Mouse (Mus musculus): ENCODE data around the gene Ubqln5.

Gene Ubqln5

GRCm38 (mm10) chr7:104129726-104130125 is at the start of gene Ubqln5:
Gene Ubqln5 (minus strand): TSS chr7:104129826.
- DNase-seq (ENCODE audit: low read depth, low spot score): no peak

GRCm38 (mm10) chr7:104179074-104179473 is 49.4 kb upstream of the Ubqln5 start:
- DNase-seq (ENCODE audit: low read depth, low spot score): no peak

- no peak for DNase-seq (ENCODE audit: low read depth, low spot score)
Observed at GRCm38 (mm10) chr7:104178422-104179054, 48.9 kb upstream of the Ubqln5 start.

GRCm38 (mm10) chr7:104175085-104175484 is 45.5 kb upstream of the Ubqln5 start:
- DNase-seq (ENCODE audit: low read depth, low spot score): no peak

- peak; percentile 52 for DNase-seq (ENCODE audit: low read depth, low spot score)
Observed at GRCm38 (mm10) chr7:104169634-104170204, 40.1 kb upstream of the Ubqln5 start.

- DNase-seq (ENCODE audit: low read depth, low spot score): peak; percentile 29
Observed at GRCm38 (mm10) chr7:104167105-104167504, 37.5 kb upstream of the Ubqln5 start.

- DNase-seq (ENCODE audit: low read depth, low spot score): no peak
Observed at GRCm38 (mm10) chr7:104150456-104150855, 20.8 kb upstream of the Ubqln5 start, which contains the start of gene Ubqlnl. Gene Ubqlnl (minus strand): TSS chr7:104150556.

GRCm38 (mm10) chr7:104143179-104143578 is 13.6 kb upstream of the Ubqln5 start, which contains the start of gene Ubqln3:
Gene Ubqln3 (minus strand): TSS chr7:104143279.
- DNase-seq (ENCODE audit: low read depth, low spot score): no peak

GRCm38 (mm10) chr7:104137305-104137704 is 7.7 kb upstream of the Ubqln5 start, which contains the start of gene Olfr643:
Gene Olfr643 (minus strand): TSS chr7:104137405.
- DNase-seq (ENCODE audit: low read depth, low spot score): no peak

- DNase-seq (ENCODE audit: low read depth, low spot score): no peak
Observed at GRCm38 (mm10) chr7:104104757-104104972, 25.0 kb downstream of the Ubqln5 start, which contains the start of gene Olfr646. Gene Olfr646 (plus strand): TSS chr7:104104873.

- no peak for DNase-seq (ENCODE audit: low read depth, low spot score)
Observed at GRCm38 (mm10) chr7:104103913-104104756, 25.5 kb downstream of the Ubqln5 start.

GRCm38 (mm10) chr7:104085365-104085764 is 44.3 kb downstream of the Ubqln5 start, which contains the start of gene Olfr645:
Gene Olfr645 (minus strand): TSS chr7:104085465.
- DNase-seq (ENCODE audit: low read depth, low spot score): no peak
